Mouse (Mus musculus) liver, embryonic 14.5 days (tissue): Measurements from ENCODE around the gene Nectin2.

Source experiments
- CTCF ChIP-seq: IDR thresholded peaks from 2 replicates; pipeline ENCODE4 v1.5.1; 2016; ENCODE audit warnings: antibody characterized with exemption, low read depth, control low read depth
- EP300 ChIP-seq: IDR thresholded peaks from 2 replicates; pipeline ENCODE4 v1.6.1; 2016; ENCODE audit warnings: antibody characterized with exemption, low read depth

DNA sequence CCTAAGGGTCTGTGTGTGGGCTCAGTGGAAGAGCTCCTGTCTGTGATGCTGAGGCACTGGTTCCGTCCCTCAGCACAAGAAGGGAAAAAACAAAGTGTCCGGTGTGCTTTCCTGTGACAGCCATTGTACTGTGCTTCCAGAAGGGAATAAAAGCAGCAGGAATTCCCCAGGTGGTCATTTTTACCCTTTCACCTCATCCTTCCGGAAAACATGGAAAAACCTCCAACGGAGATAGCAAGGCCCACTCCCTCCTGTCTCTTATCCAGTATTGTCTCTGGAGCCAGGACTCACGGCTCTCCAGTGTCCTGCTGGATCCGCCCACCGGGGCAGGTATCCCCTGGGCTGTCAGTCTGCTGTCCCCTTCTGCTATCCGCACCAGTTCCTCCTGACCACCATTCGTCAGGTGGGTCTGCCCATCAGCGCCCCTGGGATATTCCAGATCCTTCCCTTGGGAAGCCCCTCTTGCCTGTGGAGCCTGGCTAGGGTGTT lies 16.1 kb downstream of the Nectin2 start:
- no peak for TF ChIP-seq CTCF
- TF ChIP-seq EP300 = no peak
